Mouse (Mus musculus): ENCODE data around the gene Zdhhc22.

DNA sequence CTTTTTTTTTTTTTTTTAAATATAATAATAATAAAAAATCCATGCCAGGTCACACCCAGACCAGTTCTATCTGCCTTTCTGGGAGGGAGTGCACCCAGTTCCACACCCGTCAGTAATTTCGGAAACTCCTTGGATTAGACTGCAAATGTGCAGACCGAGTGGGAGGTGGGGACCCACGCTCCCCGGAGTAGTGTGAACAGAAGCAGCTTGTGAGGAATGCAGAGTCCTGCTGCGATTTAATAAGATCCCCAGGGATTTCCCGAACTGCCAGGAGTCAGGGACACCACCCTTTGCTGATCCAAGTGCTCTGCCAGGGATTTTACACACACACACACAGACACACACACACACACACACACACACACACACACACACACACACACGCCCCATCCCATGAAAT, 16.5 kb downstream of the Zdhhc22 start:
- TF ChIP-seq CTCF (IDR thresholded peaks at IDR 0.05; ENCODE audit: borderline replicate concordance, insufficient read depth, low read depth, low read length) (no peak), POLR2A (IDR thresholded peaks at IDR 0.05; ENCODE audit: borderline replicate concordance, insufficient read depth, low read length) (no peak)

Measured in cerebellum, adult 2 months (tissue).